Mouse (Mus musculus) ES-E14 (cell line): ENCODE data around the gene Cbarp. TPM values are rescaled to one million over a fixed set of nuclear protein-coding genes. Genes with fewer than 3 reads are reported as not detected.

ENCODE experiments used
- DNase-seq: peaks from one replicate; pipeline ENCODE4 v3.0.0-alpha.2; 2013; ENCODE audit warnings: low read depth, low spot score
- H3K27ac ChIP-seq: 2 replicates; pipeline ENCODE4 v1.5.1; 2012; ENCODE audit warnings: low read depth, mild to moderate bottlenecking, low read length, moderate library complexity, mixed read lengths; ENCODE audit not compliant: poor library complexity, insufficient read depth, severe bottlenecking
- H3K36me3 ChIP-seq: 2 replicates; pipeline ENCODE4 v1.6.1; 2012; ENCODE audit warnings: mild to moderate bottlenecking, low read length, moderate library complexity, mixed read lengths; ENCODE audit not compliant: control insufficient read depth, poor library complexity, insufficient read depth, severe bottlenecking
- H3K4me1 ChIP-seq, 2 experiments: fragments of 150-350 bp in 1 of 2; sonication (generic) in 1 of 2; 2 replicates each; pipeline ENCODE4 v1.6.1; 2012; ENCODE audit warnings: low read length in 2 of 2, mild to moderate bottlenecking in 1 of 2, mixed read lengths in 1 of 2; ENCODE audit not compliant: control insufficient read depth in 2 of 2, insufficient read depth in 2 of 2, poor library complexity in 1 of 2
- H3K4me3 ChIP-seq, 2 experiments: fragments of 150-350 bp in 1 of 2; sonication (generic) in 1 of 2; 2 replicates each; pipeline ENCODE4 v1.5.1; 2012; ENCODE audit warnings: low read length in 2 of 2, low read depth in 1 of 2, mild to moderate bottlenecking in 1 of 2, mixed read lengths in 1 of 2; ENCODE audit not compliant: insufficient read depth in 1 of 2, poor library complexity in 1 of 2, severe bottlenecking in 1 of 2
- H3K9ac ChIP-seq: 2 replicates; pipeline ENCODE4 v1.6.1; 2012; ENCODE audit warnings: low read depth, mild to moderate bottlenecking, low read length, mixed read lengths; ENCODE audit not compliant: poor library complexity, insufficient read depth, severe bottlenecking
- H3K9me3 ChIP-seq: fragments of 150-350 bp; sonication (generic); 2 replicates; pipeline ENCODE4 v1.6.1; 2012; ENCODE audit warnings: low read depth, mild to moderate bottlenecking, low read length; ENCODE audit not compliant: control insufficient read depth, insufficient read depth
- CHD2 ChIP-seq: IDR thresholded peaks from 2 replicates; pipeline ENCODE4 v1.6.1; 2014; ENCODE audit warnings: mild to moderate bottlenecking, low read depth, low read length, inconsistent platforms
- HCFC1 ChIP-seq: IDR thresholded peaks from 2 replicates; pipeline ENCODE4 v1.6.1; 2012; ENCODE audit warnings: low read length, inconsistent platforms, borderline replicate concordance; ENCODE audit not compliant: insufficient read depth
- MAFK ChIP-seq: IDR thresholded peaks from 2 replicates; pipeline ENCODE4 v1.6.1; 2014; ENCODE audit warnings: mild to moderate bottlenecking, low read depth, low read length, inconsistent platforms; ENCODE audit not compliant: insufficient read depth
- ZC3H11A ChIP-seq: IDR thresholded peaks from 2 replicates; pipeline ENCODE4 v1.6.1; 2012; ENCODE audit warnings: low read depth, mild to moderate bottlenecking, inconsistent platforms, low read length, borderline replicate concordance
- ZNF384 ChIP-seq: IDR thresholded peaks from 2 replicates; pipeline ENCODE4 v1.6.1; 2012; ENCODE audit warnings: low read depth, low read length, inconsistent platforms
- in situ Hi-C, 2 experiments: fragments of 600-800 bp; cut with MboI; formaldehyde crosslinking; loops; one replicate each; pipeline ENCODE4 v1.15.1; 2025; ENCODE audit warnings: low sequenced_read_pairs in 2 of 2, inconsistent platforms in 1 of 2; ENCODE audit not compliant: unreplicated experiment in 2 of 2
- total RNA-seq: library from RNA; depleted of rRNA; stranded (reverse); fragments of 300-350 nt; gene quantifications from 2 replicates; pipeline ENCODE4 v1.2.3, GENCODE M21; 2012

The Cbarp gene
- total RNA-seq, 1 experiment, result 20.9 TPM

- DNase-seq, result peak; percentile 97
- in situ Hi-C loops, result no loop called here
- no peak for TF ChIP-seq CHD2
- 0 out of 2 replicates have a peak, but pooled peaks have one; percentile 2 for TF ChIP-seq MAFK
- TF ChIP-seq HCFC1, result peak; percentile 96
- TF ChIP-seq ZNF384, result no peak
- no peak for TF ChIP-seq ZC3H11A
- peaks cover 2 to 28% of the 10 kb centered on the region in 2 experiments; a peak in 3 of 4 replicates for H3K4me1 ChIP-seq
- peaks cover 26% of the 10 kb centered on the region for H3K36me3 ChIP-seq
- H3K4me3 ChIP-seq, result peak overlapping the region; percentile 93 to 96
- H3K27ac ChIP-seq, result peak overlapping the region; percentile 82
- no peaks in the 10 kb centered on the region for H3K9me3 ChIP-seq
- peak overlapping the region; percentile 95 for H3K9ac ChIP-seq
Observed at GRCm38 (mm10) chr10:80141786-80142529, 1.3 kb upstream of the Cbarp start.

- in situ Hi-C loops, result no loop called here
- H3K9ac ChIP-seq, result peak overlapping the region; percentile 54; the same call in 1 of the 2 replicates
- H3K4me1 ChIP-seq, result peaks cover 2 to 24% of the 10 kb centered on the region in 2 experiments; a peak in 3 of 4 replicates
Observed at GRCm38 (mm10) chr10:80141243-80141642, 608 bp upstream of the Cbarp start.

GRCm38 (mm10) chr10:80139975-80140665, 515 bp downstream of the Cbarp start:
- no peak overlapping the region for H3K4me3 ChIP-seq
- TF ChIP-seq ZNF384 (no peak), HCFC1 (no peak), CHD2 (no peak), ZC3H11A (no peak), MAFK (no peak)
- H3K9me3 ChIP-seq, result no peaks in the 10 kb centered on the region
- H3K4me1 ChIP-seq, result peaks cover 5 to 22% of the 10 kb centered on the region in 2 experiments; a peak in 3 of 4 replicates
- no peak overlapping the region for H3K27ac ChIP-seq
- H3K9ac ChIP-seq, result no peak overlapping the region
- peaks cover 23% of the 10 kb centered on the region for H3K36me3 ChIP-seq
- no peak for DNase-seq
- in situ Hi-C loops, result no loop called here

More at GRCm38 (mm10) chr10:80141243-80141642, 608 bp upstream of the Cbarp start:
- Histone ChIP-seq H3K36me3 (peaks cover 26% of the 10 kb centered on the region), H3K27ac (no peak overlapping the region), H3K9me3 (no peaks in the 10 kb centered on the region), H3K4me3 (peak overlapping the region; percentile 49 to 96)
- peak; percentile 76 for DNase-seq
- peak; percentile 77 for TF ChIP-seq HCFC1
- no peak for TF ChIP-seq MAFK

- TF ChIP-seq HCFC1 (no peak), ZC3H11A (no peak), MAFK (no peak), CHD2 (no peak)
- peaks cover 5 to 20% of the 10 kb centered on the region in 2 experiments; a peak in 3 of 4 replicates for H3K4me1 ChIP-seq
- no peak overlapping the region for H3K9ac ChIP-seq
- peaks cover 23% of the 10 kb centered on the region for H3K36me3 ChIP-seq
- no peak for DNase-seq
- no peaks in the 10 kb centered on the region for H3K9me3 ChIP-seq
- H3K4me3 ChIP-seq, result peak overlapping the region; percentile 71 to 97
- in situ Hi-C loops, result no loop called here
- no peak overlapping the region for H3K27ac ChIP-seq
Observed at GRCm38 (mm10) chr10:80139439-80139775, 1.2 kb downstream of the Cbarp start.
